Mouse (Mus musculus) liver, embryonic 13.5 days (tissue): ENCODE data around the gene Mgat5b. TPM values are rescaled to one million over a fixed set of nuclear protein-coding genes. Genes with fewer than 3 reads are reported as not detected.

Source experiments
- ATAC-seq: fragments of 200-750 bp; cut with Nextera tagmentation; 2 replicates; pipeline ENCODE4 v1.8.0; 2017; ENCODE audit warnings: low read depth, mild to moderate bottlenecking, moderate number of reproducible peaks, moderate library complexity
- DNase-seq: peaks from one replicate; pipeline ENCODE4 v3.0.0; 2022
- H3K27ac ChIP-seq: fragments of 300-500 bp; sonication (generic); 2 replicates; pipeline ENCODE4 v1.5.1; 2015; ENCODE audit warnings: moderate library complexity, mild to moderate bottlenecking, inconsistent platforms
- H3K27me3 ChIP-seq: fragments of 300-500 bp; sonication (generic); 2 replicates; pipeline ENCODE4 v1.6.1; 2015; ENCODE audit warnings: mild to moderate bottlenecking, inconsistent platforms
- H3K36me3 ChIP-seq: fragments of 300-500 bp; sonication (generic); 2 replicates; pipeline ENCODE4 v1.6.1; 2015; ENCODE audit warnings: mild to moderate bottlenecking, inconsistent platforms
- H3K4me1 ChIP-seq: fragments of 300-500 bp; sonication (generic); replicated peaks from 2 replicates; pipeline ENCODE4 v1.6.1; 2015; ENCODE audit warnings: inconsistent platforms
- H3K4me2 ChIP-seq: fragments of 300-500 bp; sonication (generic); 2 replicates; pipeline ENCODE4 v1.6.1; 2015; ENCODE audit warnings: inconsistent platforms, mild to moderate bottlenecking, moderate library complexity
- H3K4me3 ChIP-seq: fragments of 300-500 bp; sonication (generic); replicated peaks from 2 replicates; pipeline ENCODE4 v1.5.1; 2015; ENCODE audit warnings: mild to moderate bottlenecking, inconsistent platforms
- H3K9ac ChIP-seq: fragments of 300-500 bp; sonication (generic); 2 replicates; pipeline ENCODE4 v1.6.1; 2015; ENCODE audit warnings: mild to moderate bottlenecking, inconsistent platforms
- H3K9me3 ChIP-seq: fragments of 300-500 bp; sonication (generic); replicated peaks from 2 replicates; pipeline ENCODE4 v1.6.1; 2016; ENCODE audit warnings: inconsistent platforms
- WGBS: fragments of 180-500 bp; shearing (Covaris S2); methylation state at CpG from one replicate; pipeline ENCODE4 v1.1.7; 2015; ENCODE audit not compliant: insufficient replicate concordance; 5-methylcytosine and 5-hydroxymethylcytosine counted together
- polyA plus RNA-seq: library from polyadenylated mRNA; unstranded; fragments of >200 nt; fragmentation: Nextera tagmentation; extraction: Ambion mirVana; gene quantifications from 2 replicates; pipeline ENCODE4 v1.2.1, GENCODE M21; 2015

Mgat5b gene
- polyA plus RNA-seq, 1 experiment from 2014 or later = not detected

DNA sequence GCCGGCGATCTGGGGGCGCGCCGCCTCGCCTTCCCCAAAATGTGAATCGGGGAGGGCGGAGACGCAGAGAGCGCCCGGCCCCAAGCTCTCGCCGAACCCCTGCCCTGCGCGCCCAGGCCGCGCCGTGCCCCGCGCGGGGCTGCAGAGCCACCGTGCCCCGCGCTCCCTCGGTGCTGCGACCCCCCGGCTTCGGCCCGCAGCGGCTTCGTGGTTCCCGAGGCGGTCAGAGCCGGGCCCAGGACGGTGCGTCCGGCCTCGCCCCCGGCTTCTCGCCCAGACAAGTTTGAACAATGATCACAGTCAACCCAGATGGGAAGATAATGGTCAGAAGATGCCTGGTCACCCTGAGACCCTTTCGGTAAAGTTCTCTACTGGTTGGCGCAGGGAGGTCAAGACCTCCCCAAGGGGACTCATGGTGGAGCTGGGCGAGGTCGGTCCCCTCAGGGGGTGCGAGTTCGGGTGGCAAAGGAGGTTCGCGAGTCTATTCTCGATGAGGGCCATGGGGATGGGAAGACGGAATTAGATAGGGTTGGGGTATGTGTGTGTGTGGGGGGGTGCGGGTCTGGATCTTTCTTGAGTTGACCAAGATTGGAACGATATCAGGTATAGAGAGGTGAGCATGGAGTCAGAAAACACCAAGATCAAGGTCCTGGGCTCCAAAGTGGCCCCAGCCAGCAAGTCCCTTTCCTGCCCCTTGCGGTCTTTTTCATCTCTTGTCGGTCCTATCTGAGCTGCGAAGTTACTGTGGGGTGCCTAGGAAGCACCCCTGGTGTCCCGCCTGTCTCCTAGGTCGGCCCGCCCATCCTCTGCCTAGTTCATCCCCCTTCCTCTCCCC, 740 bp downstream of the Mgat5b start:
- Histone ChIP-seq H3K4me3 (peak overlapping the region; percentile 51), H3K27ac (no peak overlapping the region), H3K4me2 (peak overlapping the region; percentile 72), H3K4me1 (peaks cover 6% of the 10 kb centered on the region; the same call in 1 of the 2 replicates), H3K9me3 (no peaks in the 10 kb centered on the region), H3K27me3 (peaks cover 98% of the 10 kb centered on the region), H3K36me3 (no peaks in the 10 kb centered on the region), H3K9ac (no peak overlapping the region)
- no peak for ATAC-seq
- no peak for DNase-seq
- WGBS = 4% methylated on average over 50 of the region's 58 CpGs

DNA sequence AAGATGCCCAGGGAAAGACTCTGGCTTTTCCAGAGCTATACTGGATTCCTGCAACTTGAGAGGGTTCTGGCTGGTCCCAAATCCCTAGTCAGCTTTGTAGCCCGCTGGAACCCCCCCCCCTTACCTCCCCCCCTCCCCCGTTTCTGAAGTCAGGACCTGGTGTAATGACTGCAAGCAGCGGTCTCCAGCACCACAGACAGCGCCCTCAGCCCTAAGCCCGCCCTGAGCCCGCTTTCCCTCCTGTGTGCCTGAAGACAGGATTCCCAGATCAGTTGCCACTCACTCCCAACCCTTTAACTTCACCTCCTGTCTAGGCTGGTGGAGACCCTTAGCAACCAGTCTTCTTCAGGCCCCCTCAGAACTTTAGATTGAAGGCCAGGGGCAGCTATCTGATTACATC, 2.1 kb downstream of the Mgat5b start:
- H3K36me3 ChIP-seq = no peaks in the 10 kb centered on the region
- no peaks in the 10 kb centered on the region for H3K9me3 ChIP-seq
- H3K9ac ChIP-seq = no peak overlapping the region
- peaks cover 95% of the 10 kb centered on the region for H3K27me3 ChIP-seq
- ATAC-seq = no peak
- H3K4me3 ChIP-seq = no peak overlapping the region
- H3K4me1 ChIP-seq = peaks cover 6% of the 10 kb centered on the region; the same call in 1 of the 2 replicates
- WGBS = 5% methylated on average over 6 of the region's 6 CpGs
- no peak overlapping the region for H3K27ac ChIP-seq
- DNase-seq = no peak
- no peak overlapping the region for H3K4me2 ChIP-seq

DNA sequence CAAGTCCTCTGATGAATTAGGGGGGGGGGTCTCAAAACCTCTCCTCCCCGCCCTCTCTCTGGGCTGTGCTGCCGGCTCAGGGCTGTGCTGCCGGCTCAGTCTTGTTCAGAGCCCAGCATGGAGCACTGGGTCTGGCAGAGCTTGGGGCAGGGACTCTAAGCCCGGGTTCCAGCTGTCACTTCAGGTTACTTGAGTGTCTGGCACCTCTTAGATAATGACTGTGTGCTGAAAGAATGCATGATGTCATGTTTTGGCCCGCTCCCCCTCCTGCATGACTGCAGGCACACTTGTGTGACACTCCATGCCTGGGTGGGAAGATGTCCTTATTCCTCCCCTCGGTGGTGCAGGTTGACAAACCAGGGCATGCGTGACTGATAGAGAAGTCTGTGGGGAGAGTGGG, 3.4 kb downstream of the Mgat5b start:
- Histone ChIP-seq H3K4me2 (no peak overlapping the region), H3K4me3 (no peak overlapping the region), H3K27me3 (peaks cover 86% of the 10 kb centered on the region), H3K4me1 (peaks cover 6% of the 10 kb centered on the region; the same call in 1 of the 2 replicates), H3K9me3 (no peaks in the 10 kb centered on the region), H3K9ac (no peak overlapping the region), H3K27ac (no peak overlapping the region), H3K36me3 (no peaks in the 10 kb centered on the region)
- DNase-seq (no peak), ATAC-seq (no peak)
- WGBS = 41% methylated on average over 7 of the region's 7 CpGs

DNA sequence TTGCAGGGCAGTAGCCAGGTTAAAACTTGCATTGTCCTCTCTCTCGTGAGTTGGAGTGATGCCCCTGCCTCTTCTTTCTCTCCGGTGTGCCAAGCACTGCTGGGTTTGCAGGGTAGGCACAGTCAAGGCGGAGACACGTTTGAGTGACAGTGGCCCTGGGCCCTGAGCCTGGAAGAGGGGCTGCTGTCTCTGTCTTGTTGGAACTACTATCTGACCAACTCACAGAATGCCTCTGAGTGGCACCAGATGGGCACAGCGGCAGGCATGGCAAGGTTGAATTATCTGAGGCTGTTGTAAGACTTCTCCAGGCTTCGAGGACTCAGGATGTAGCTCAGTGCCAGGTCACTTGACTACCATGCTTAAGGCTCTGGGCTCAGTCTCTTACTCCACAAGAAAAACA, 9.4 kb downstream of the Mgat5b start:
- ATAC-seq (no peak), DNase-seq (no peak)
- Histone ChIP-seq H3K27ac (no peak overlapping the region), H3K36me3 (no peaks in the 10 kb centered on the region), H3K4me3 (no peak overlapping the region), H3K27me3 (peaks cover 32% of the 10 kb centered on the region), H3K9me3 (no peaks in the 10 kb centered on the region), H3K9ac (no peak overlapping the region), H3K4me2 (no peak overlapping the region), H3K4me1 (no peaks in the 10 kb centered on the region)
- WGBS = 61% methylated on average over 6 of the region's 6 CpGs

DNA sequence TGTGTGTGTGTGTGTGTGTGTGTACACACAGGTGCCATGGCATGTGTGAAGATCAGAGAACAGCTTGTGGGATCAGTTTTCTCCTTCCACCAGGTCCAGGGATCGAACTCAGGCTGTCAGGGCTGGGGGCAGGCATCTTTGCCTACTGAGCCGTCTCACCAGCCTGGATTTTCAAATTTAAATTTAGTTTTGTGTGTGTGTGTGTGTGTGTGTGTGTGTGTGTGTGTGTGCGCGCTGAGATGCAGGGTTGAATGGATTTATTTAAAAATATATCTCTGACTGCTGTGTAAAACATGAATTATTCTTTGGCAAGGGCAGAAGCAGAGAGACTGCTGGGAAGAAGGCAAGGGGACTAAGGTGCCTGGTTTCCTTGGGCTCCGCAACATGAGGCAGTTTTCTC, 16.2 kb downstream of the Mgat5b start:
- no peak for ATAC-seq
- no peak for DNase-seq
- Histone ChIP-seq H3K9ac (no peak overlapping the region), H3K9me3 (no peaks in the 10 kb centered on the region), H3K4me3 (no peak overlapping the region), H3K36me3 (no peaks in the 10 kb centered on the region), H3K27me3 (peaks cover 25% of the 10 kb centered on the region), H3K27ac (no peak overlapping the region), H3K4me2 (no peak overlapping the region), H3K4me1 (no peaks in the 10 kb centered on the region)
- WGBS = 67% methylated on average over 5 of the region's 5 CpGs

DNA sequence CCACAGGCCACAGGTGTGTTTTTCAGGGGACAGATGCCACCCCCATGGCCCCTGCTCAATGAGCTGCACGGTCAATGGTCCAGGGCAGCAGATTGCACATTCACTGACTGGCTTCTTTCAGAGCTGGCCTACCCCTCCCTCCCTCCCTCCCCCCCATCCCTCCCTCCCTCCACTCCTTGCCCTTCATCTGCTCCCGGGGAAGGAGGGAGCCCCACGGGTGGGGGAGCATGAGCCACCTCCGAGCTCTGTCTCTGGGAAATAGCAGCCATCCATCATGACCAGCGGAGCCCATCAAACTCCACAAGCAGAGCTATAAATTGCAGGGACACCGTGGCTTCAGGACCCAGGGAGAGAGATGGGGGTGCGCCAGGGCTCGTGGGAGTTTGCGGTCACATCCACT, 16.7 kb downstream of the Mgat5b start:
- WGBS = 44% methylated on average over 9 of the region's 9 CpGs
- Histone ChIP-seq H3K9ac (no peak overlapping the region), H3K4me2 (no peak overlapping the region), H3K4me3 (no peak overlapping the region), H3K36me3 (no peaks in the 10 kb centered on the region), H3K9me3 (no peaks in the 10 kb centered on the region), H3K27ac (no peak overlapping the region), H3K27me3 (peaks cover 29% of the 10 kb centered on the region), H3K4me1 (no peaks in the 10 kb centered on the region)
- DNase-seq = no peak
- no peak for ATAC-seq

DNA sequence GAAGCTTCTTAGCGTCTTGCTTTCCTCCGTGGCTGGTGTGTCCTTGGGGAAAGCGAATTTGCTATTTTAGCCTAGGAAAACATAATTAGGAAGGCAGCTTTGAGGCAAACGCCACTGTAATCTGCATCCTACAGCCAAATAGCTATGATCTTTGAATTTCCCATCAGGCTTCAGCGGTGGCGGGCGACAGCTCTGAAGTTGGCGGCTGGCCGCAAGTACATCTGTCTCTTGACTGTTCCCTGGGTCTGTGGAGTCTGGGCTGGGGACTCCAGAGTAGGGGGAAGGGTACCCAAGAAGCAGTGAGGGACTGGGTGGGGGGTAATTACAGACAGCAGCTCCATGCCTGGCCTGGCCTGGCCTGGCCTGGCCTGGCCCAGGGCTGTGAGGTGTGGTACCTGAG, 17.3 kb downstream of the Mgat5b start:
- 68% methylated on average over 9 of the region's 9 CpGs for WGBS
- ATAC-seq (no peak), DNase-seq (no peak)
- no peak overlapping the region for H3K9ac ChIP-seq
- H3K27me3 ChIP-seq = peaks cover 35% of the 10 kb centered on the region
- no peaks in the 10 kb centered on the region for H3K36me3 ChIP-seq
- H3K4me1 ChIP-seq = no peaks in the 10 kb centered on the region
- H3K4me3 ChIP-seq = no peak overlapping the region
- H3K27ac ChIP-seq = no peak overlapping the region
- no peaks in the 10 kb centered on the region for H3K9me3 ChIP-seq
- H3K4me2 ChIP-seq = no peak overlapping the region

DNA sequence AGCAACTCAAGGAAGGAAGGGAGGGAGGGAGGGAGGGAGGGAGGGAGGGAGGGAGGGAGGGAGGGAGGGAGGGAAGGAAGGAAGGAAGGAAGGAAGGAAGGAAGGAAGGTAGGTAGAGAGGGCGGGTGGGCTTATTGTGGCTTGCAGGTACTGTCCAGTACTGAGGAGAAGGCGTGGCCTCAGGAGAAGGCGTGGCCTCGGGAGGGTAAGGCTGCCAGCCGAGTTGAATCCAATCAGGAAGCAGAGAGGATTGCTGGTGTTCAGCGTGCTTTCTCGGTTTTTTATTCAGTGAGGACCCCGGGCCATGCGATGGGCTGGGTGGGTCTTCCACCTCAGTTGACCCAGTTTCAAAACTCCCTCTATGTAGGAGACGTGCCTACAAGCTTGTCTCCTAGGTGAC, 18.5 kb downstream of the Mgat5b start:
- peaks cover 40% of the 10 kb centered on the region for H3K27me3 ChIP-seq
- H3K27ac ChIP-seq = no peak overlapping the region
- ATAC-seq = no peak
- H3K4me3 ChIP-seq = no peak overlapping the region
- H3K9me3 ChIP-seq = no peaks in the 10 kb centered on the region
- no peak overlapping the region for H3K9ac ChIP-seq
- WGBS = 19% methylated on average over 10 of the region's 10 CpGs
- no peak overlapping the region for H3K4me2 ChIP-seq
- no peak for DNase-seq
- H3K4me1 ChIP-seq = no peaks in the 10 kb centered on the region
- H3K36me3 ChIP-seq = no peaks in the 10 kb centered on the region

DNA sequence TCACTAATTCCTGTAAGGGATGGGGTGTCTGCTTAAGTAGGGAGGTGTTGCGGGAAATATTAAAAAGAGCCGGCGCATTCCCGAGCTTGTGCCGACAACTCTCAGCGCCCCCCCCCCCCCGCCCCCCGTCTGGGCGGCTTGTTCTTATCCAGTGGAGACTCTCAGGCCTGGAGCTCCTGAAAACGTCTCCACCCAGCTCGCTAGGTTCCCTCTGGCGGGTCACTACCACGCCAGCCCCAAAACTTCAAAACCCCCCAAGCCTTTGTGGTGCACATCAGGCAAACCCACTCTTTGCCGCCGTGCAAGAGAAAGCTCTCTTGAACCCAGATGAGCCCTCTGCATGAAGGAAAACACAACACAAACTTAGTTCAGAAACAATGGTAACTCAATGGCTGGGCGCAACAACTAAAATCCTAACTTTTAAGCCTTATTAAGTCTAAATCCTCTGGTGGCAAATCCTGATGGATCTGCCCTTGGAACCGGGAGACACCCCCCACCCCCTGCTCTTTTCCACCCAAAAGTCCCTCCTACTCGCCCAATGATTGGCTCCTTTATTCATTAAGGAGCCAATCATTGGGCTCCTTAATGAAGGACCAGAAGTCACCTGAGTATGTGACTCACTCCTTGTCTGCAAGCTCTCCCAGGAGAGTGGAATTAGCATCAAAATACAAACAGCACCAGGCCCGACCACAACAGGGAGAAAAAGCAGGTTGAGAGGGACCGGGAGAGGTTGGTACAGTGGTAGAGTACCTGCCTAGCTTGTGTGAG, 21.6 kb downstream of the Mgat5b start:
- DNase-seq (no peak), ATAC-seq (no peak)
- 7% methylated on average over 20 of the region's 20 CpGs for WGBS
- no peaks in the 10 kb centered on the region for H3K36me3 ChIP-seq
- H3K27ac ChIP-seq = no peak overlapping the region
- no peak overlapping the region for H3K9ac ChIP-seq
- H3K9me3 ChIP-seq = no peaks in the 10 kb centered on the region
- H3K4me2 ChIP-seq = peak overlapping the region; percentile 20; the same call in 1 of the 2 replicates
- H3K4me3 ChIP-seq = no peak overlapping the region
- H3K27me3 ChIP-seq = peaks cover 40% of the 10 kb centered on the region
- no peaks in the 10 kb centered on the region for H3K4me1 ChIP-seq

DNA sequence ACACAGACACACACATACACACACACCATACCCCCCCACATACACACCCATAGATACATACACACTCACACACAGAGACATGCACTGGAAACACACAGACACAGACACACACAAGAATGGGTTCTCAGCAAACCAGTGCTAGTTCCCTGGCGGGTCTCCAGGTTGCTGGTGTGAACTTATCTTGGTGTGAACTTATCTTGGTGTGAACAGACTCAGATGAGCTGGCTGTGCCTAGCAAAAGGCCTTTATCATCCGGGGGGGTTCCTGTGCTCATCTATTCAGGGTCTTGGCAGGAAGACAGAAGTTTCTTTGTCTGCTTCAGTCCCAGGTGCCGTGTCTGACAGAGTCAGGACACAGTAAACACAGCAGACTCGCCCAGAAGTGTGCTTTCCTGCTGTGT, 25.7 kb downstream of the Mgat5b start:
- Histone ChIP-seq H3K36me3 (no peaks in the 10 kb centered on the region), H3K27me3 (peaks cover 25% of the 10 kb centered on the region), H3K9ac (no peak overlapping the region), H3K27ac (no peak overlapping the region), H3K9me3 (no peaks in the 10 kb centered on the region), H3K4me2 (no peak overlapping the region), H3K4me3 (no peak overlapping the region), H3K4me1 (no peaks in the 10 kb centered on the region)
- no peak for DNase-seq
- no peak for ATAC-seq
- 23% methylated on average over 4 of the region's 4 CpGs for WGBS

DNA sequence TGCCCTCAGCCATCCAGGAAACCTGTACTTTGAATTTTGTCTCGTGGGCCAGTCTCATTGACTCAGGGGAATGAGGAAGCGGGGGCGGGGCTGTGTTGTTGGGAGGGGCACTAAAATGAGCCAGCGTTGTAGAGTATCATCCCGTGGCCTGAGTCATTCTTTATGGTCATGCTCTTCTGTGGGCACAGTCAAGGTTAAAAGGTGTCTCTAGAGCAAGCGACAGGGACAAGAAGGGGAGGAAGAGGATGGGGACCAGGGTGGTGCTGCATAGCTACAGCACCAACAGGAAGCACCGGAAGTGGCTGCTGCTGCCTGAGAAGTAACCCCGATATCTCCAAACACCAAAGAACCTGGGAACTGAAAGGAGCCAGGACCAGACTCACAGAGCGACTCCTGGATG, 31.2 kb downstream of the Mgat5b start:
- no peak for ATAC-seq
- DNase-seq = no peak

More for the DNA sequence above, 31.2 kb downstream of the Mgat5b start:
- no peaks in the 10 kb centered on the region for H3K4me1 ChIP-seq
- no peaks in the 10 kb centered on the region; the same call in 1 of the 2 replicates for H3K27me3 ChIP-seq
- H3K9ac ChIP-seq = no peak overlapping the region
- no peak overlapping the region for H3K4me3 ChIP-seq
- H3K27ac ChIP-seq = no peak overlapping the region
- 27% methylated on average over 9 of the region's 9 CpGs for WGBS
- H3K4me2 ChIP-seq = no peak overlapping the region
- H3K36me3 ChIP-seq = no peaks in the 10 kb centered on the region
- no peaks in the 10 kb centered on the region for H3K9me3 ChIP-seq
